Mouse (Mus musculus): ENCODE measurements at regions not wholly inside any gene's neighbourhood (a gene's known extent, or its start where the extent isn't known, plus 50 kb on each side); places are given as distances from the start of the nearest gene placed in this dataset.

DNA sequence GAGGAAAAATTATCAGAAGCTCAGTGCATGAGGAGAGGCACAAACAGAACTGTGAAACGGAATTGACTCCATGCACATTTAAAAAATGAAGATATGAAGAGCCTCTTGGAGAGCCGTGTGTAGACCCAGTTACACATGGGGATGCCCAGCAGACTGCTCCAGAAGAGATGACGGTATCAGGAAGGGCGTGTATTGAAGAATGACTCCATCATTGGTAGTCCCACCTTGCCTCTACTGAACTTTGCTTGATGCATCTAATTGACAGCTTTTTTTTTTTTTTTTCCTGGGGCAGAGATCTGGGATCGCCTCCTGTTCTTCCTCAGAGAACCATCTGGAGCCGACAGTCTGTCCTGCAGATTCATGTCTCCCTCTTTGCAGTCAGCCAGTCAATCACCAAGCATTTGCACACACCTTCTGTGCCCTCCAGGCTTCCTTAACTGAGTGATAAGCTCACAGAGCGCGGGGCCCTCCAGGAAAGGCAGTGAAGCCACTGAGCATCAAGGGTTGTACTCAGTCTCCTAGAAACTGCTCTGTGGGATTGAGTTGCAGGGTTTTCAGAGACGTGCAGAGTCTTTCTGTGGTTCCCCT, 57.6 kb upstream of the D1Pas1 start:
- intact Hi-C loops (cut with DNase I) = no loop called here

DNA sequence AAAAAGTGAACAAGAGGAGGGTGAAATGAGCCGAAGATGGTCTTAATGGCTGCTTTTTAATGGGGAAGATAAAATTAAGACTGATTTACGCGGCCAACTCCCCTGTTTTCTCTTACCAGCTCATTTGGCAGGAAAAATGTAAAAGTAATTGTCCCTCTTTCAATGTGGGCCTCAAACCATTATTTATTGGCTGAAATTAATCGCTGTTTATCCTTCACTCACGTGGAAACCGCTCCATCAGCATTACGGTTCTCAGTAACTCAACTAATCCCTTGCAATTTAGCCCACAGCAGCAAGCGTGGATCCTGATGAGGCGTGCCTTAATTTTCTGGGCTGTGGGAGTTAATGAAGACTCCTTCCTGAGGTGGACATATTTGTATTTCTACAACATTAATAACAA, 58.1 kb upstream of the D1Pas1 start:
- intact Hi-C loops (cut with DNase I) = no loop called here

DNA sequence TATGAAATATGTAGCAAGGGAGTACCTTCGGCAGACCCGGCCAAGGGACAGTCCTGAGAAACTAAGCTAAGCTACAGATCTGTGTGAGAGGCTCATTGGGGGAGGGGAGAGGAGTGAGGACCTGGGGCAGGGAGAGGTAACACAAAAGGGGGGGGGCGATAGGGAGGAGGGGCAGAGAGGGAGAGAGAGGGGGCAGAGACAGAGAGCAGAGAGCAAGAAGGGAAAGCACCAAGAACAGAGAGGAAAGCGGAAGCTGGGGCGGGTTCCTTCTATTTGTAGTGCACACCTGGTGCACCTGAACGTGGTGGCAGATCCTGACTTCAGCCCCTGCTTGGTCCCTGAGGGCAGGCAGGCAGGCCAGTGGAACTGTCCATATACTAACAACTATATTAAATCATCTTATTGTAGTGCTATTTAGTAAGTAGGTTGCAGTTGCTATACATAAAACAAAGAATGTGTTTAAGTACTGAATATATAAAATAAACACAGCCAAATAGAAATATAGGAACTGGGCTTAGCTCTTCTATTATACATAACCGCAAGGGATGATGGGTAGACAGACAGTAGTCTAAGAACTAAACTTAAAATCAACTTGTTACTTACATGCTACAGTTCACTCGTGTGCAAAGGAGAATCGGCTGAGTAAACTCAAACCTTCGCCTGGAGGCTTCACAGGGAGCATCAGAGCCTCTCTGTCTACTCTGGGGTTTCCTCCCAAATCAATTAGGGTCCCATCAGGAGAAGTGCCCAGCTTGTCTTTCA, 59.6 kb upstream of the D1Pas1 start:
- intact Hi-C loops (cut with DNase I) = no loop called here

DNA sequence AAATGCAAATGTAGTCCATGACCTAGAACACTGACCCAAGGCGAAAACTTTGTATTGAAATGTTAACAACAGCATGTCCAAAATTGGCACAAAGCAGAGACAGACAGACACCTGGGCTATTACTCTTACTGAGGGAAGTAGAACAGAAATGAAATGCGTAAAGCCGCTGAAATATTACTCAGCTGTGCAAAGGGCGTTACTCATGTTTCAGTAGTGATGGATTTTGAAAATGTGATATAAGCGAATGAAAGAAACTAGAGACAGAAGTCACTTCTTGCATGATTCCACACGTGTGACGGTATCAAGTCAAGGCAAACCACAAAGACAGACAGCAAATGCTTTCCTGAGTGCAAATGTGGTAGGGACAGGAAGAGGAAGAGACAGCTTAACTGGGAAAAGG, 61.3 kb upstream of the D1Pas1 start:
- intact Hi-C loops (cut with DNase I) = no loop called here

DNA sequence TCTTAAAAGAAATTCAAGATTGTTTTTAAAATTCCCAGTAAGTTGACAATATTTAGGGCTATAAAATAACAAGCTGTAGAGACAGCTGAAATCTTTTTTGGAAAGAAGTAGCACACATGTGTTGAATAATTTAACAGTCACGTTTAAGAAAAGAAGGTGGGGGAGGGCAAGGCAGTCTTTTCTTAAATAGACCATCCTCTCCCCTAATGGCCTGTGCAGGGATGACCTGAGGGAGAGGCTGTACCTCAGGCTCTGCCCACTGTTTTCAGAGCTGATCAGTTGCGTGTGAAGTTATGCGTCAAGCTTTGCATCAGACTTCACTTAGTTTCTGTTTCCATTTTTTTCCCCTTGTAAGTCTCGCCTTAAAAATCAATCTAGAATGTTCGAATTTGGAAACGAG, 65.7 kb upstream of the D1Pas1 start:
- intact Hi-C loops (cut with DNase I) = no loop called here

DNA sequence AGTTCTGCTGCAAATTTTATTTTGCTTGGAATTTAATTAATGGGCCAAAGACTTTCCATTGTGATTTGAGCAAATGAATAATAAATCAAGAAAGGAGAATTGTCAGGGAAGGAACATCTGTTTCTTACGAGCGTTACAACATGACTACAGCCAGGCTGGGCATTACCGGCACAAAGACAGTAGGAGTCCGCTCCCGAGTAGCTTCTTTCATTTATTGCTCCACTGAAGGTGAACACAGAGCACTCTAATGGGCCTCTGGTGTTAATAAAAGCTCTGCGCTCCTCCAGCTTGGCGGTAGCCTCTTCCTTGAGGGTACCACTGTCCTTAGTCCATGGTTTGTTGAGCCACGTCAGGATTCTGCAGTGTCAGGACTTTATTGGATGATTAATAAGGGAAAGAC, 69.0 kb upstream of the D1Pas1 start:
- intact Hi-C loops (cut with DNase I) = no loop called here

DNA sequence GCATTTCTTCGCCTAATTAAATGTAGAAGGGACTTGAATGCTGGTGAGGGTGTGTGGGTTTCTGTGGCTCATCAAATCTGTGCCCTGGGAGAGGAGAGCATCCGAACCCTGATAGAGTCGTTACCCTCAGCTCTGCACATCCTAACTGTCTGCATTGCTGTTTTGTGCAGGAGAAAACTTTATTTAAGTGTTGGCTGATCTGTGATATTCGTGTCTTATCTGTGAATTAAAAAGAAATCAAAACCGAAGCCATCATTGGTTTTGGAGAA, 77.7 kb upstream of the D1Pas1 start:
- intact Hi-C loops (cut with DNase I) = no loop called here

DNA sequence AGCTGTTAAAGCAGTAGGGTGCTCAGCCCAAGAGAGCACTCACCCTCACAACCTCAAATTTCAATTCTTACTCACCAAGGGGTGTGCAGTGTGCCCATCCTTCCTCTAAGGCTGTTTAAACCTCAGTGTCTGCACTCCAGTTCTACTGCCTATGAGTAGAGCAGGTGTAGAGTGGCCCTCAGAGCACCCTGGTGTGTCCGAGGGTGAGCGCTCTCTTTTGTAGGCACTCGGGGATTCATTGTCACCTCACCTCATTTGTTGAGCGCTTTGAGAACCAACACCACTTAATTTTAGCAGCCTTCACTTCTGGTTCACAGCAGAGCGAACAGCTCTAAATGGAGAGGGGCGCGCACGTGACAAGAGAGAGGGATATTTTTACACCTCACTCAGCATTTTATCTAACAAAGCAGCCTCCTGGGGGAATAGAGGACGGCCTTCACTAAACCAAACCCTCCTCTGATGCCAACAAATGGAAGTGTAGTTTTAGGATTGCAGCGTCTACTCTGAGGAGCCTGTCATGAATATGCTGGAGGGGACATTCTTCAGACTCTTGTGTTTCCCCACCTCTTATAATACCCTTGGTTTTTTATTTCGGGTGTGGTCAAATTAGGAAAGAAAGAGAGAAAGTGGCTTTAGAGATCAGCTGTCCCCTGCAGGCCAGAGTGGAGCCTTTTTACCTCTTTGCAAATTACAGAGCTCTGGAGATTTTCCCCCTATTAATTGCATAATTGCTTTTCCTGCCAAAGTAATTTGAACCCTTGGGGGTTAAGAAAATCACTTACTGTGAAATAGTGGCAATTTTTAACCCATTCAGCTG, 78.2 kb upstream of the D1Pas1 start:
- intact Hi-C loops (cut with DNase I) = no loop called here

DNA sequence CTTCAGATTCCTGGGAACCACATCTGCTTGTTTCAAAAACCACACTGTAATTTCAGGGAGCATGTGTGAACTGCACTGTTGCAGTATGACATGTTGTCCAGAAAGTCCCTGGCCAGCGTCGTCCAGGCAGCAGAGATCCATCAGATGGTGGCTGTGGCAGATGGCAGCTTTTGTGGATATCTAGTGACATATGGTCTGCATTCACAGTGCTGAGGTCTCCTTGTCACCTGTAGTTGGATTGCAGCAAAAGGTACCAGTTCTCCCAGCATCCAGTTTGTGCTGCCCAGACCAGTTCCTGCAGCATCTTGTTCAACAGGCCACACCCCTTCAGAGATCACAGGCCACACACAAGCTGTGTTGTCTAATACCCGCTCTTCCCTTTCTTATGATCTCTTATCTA, 80.1 kb upstream of the D1Pas1 start:
- intact Hi-C loops (cut with DNase I) = no loop called here

DNA sequence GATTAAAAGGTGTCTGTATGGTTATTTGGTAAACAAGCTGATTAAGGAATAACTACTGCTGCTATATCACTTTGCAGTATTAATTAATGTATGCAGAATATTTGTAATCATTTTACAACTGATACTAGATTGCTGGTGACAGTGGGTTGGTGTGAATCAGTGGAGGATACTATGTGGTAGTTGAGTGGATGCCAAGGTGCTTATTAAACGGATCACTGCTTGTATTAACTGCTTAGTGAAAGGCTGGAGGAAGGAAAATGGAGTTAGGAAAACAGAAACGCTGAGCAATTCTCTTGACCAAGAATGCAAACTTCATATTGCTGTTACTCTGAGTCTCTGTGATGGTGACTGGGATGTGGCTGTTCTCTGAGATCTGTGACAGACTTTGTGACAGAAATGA, 86.8 kb upstream of the D1Pas1 start:
- intact Hi-C loops (cut with DNase I) = no loop called here

DNA sequence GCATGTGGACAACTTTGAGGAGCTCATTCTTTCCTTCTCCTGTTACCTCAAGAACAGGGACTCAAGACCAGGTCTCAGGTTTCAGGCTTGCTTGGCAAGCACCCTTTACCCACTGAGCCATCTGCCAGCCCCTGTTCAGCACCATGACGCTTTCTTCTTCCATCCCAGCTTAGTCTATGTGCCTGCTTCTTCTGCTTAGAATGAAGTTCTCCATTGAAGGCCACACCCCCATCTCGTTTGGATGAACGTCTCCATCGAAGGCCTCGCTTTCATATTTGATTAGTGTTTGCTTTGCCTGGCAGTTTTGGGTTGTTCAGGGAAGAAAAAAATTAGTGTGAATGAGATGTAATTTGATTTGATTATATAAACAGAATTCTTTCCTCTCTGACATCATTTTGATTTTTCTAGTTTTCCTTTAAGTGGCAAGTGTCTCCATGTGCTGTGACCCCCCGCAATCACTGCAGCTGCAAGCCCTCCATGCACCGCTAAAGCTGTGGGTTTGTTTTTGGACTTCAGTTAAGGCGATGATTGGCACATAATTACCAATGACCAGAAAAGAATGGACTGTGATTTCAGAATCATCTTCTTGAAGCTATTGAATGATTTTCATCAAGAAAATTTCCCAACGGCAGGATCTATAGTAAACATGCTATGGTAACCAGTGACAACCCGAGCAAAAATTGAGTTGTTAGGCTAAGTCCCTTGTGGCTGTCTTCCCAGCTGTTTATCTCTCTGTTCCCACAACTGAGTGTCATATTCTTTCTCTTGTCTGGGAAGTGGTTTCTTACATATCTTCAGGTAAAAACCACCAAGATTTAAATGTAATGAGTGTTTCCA, 106.4 kb upstream of the D1Pas1 start:
- intact Hi-C loops (cut with DNase I) = no loop called here

DNA sequence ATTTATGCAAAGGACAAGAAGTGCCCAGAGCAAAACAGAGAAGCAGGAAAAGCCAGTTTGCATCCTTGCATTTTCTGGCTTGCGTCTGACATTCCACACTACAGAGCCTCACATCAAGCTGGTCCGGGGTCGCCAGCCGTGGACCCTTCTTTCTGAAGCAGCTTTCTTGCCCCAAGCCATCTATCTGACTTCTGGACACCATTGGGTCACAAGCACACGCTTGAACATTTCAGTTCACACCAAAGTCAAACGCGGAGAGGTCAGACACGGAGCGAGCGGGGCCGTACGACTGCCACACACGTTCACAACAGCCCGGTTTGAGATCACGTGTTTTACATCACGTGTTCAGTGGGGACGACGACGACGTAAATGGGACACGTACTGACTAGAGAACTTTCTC, 108.9 kb upstream of the D1Pas1 start:
- intact Hi-C loops (cut with DNase I) = no loop called here

DNA sequence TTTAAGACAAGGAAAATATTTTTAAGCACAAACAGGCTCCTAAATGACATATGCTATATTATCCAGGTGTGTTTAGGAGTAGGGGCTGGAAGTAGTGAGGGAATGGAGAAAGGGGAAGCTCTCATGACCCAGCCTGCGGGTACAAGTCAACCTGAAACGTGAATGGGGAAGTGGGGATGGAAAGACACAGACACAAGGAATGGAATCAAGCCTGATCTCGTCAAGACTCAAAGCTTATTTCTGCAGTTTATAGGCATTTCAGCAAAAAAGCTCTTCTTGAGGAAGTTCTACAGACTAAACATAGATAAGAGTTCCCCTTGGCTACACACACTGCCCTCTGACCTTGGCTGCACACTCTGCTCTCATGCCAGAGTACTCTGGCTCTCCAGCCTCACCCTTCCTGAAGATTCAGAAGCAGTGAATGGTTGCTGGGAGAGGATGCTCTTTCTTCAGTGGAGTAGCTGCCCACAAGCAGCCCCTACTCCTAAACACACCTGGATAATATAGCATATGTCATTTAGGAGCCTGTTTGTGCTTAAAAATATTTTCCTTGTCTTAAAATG, 106.4 kb upstream of the Rrp15 start:
- intact Hi-C loops (cut with DNase I) = no loop called here

DNA sequence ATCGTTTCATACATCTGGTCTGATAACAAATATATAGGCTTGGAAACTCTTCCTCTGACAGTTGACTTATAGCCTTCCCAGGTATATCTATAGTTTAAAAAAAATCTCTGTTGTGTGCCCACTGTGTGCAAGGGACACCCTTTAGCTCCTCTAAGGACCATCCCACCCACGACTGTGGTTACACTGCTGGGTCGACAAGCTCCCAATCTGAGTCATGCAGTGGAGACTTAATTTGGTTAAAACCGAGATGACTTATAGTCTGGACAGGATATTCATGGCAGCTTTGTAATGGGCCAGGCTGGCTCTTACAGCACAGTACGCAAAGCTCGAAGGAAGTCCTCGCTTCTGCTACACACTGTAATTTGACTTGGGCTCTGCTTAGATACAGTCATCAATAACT, 96.1 kb upstream of the Rrp15 start:
- intact Hi-C loops (cut with DNase I) = no loop called here

DNA sequence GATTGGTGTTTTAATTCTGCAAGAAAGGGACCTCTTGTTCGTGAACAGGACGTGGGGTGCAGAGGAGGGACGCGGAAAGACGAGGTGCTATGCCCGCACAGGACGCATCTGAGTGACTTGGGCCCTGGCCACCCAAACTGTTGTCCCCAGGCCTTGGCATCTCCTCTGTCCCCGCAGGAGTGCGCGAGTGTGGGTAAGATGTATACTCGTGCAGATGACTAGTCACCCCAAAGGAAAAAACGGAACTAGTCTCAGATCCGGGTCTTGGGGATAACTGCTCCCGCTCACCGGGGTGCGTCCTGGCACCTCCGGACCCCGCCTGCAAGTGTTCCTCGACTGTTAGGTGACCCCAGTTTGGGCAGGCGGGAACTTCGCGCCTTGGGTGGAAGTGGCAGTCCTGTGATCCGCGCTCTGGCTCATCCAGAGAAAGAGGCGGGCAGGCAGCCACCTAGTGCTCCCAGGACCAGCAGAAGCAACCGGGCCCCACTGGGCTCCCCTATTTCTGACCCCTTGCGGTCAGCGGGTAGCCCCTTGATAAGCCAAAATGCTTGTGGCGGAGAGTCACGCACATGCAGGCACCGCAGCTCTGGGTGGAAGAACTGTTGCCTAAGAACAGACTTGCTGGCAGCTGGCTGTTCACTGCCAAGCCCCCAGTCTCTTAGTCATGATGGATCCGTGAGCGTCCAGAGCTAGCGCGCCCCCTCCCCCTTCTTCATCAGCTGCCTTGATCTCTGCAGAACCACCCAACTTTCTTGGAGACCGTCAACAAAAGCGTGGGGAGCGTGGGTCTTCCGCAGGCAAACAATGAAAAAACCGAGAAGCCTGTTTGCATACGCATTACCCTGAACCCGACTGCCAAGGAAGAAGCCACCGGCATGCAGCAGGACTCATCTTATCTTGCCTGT, 85.0 kb upstream of the Rrp15 start:
- intact Hi-C loops (cut with DNase I) = no loop called here

DNA sequence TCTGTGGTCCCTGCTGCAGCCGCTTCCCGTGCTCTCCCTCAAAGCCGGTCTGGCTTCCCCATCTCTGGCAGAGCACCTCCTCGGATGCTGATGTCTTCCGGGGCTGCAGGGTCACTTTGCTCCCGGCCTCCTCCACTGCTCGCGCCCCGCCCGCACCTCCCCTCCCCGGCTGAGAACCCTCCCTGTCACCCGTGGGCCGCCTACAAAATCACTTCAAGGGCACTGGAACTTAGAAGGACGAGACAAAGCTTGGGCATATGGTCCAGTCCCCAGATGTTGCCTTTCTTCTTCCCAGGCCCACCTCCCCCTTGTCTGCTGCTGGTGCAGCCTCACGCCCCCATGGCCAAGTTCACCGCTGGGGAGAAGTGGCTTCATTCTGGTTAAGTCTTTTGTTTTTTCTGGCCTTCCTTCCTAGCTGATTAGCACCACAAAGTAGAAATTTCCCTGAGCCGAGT, 84.3 kb upstream of the Rrp15 start:
- intact Hi-C loops (cut with DNase I) = no loop called here

DNA sequence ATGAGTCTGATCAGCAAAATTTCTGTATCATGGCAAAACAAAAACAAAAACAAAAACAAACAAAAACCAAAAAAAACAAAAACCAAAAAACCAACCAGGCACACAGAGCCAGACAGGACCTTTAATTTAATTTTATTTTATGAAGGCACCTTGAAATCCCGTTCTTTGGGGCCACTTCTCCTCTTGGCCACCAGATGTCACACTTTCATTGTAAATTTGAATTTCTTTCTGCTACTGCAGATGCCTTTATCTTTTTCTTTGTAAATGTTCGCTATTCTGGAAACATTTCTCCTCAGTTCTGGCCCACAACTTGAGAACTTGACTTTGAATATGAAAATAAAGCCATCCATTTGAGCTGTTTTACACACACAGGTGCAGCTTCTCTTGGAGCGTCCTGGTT, 78.6 kb upstream of the Rrp15 start:
- intact Hi-C loops (cut with DNase I) = loop anchor here (2.0 to 10.0 kb wide), 2 partner anchors 131 to 307 kb away; no protein-coding TSS in a partner anchor

DNA sequence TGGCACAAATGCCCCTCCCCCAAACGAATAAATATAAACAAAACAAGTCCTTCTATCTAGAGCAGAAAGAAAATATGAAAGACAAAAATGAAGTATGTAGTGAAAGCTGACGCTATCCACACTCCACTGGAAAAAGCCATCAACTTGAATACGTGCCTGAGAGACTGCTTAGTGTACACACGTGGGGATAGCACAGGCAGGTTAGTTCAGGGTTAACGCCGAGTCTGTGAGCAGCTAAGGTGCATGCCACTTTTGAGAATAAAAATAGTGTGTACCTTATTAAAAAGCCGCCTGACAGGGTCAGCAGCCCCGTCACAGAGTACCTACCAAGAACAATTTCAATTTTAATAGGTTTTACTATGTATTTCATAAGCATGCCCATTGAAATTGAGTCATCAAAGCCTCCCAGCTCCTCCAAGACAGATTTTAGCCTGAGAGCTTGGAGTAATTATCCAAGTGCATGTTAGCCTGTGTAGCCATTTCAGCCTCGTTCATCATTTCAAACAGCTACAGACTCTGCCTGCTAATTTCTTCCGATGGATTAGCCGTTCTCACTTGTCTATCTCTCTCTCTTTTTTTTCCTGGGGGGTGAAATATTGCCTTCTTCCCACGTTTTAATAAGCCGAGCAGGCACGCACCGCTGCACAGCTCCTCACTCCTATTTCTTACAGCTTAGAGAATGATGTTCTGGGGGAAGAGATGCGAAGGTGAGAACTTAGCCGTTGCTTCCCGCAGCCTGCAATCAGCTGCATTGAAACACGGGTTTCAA, 59.2 kb upstream of the Rrp15 start:
- intact Hi-C loops (cut with DNase I) = no loop called here

DNA sequence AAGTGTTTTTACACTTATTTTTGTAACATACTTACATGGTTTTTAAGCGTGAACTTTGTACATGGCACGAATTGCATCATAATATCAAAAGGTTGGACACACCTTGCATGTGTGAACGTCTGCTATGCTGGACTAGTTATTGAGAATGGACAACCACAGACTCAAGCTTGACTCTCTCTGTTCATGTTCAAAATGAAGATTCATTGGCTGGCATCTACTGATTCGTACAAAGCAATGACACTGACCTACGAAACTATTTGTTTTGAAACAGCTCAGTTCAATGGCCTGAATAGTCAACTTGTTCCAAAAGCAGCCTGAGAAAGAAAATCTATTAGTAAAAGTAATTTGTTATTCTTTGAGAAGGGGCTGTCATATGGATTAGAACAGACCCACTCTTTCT, 55.3 kb upstream of the Rrp15 start:
- intact Hi-C loops (cut with DNase I) = no loop called here
